Mouse (Mus musculus): Measurements from ENCODE around the gene Vsig4.

DNA sequence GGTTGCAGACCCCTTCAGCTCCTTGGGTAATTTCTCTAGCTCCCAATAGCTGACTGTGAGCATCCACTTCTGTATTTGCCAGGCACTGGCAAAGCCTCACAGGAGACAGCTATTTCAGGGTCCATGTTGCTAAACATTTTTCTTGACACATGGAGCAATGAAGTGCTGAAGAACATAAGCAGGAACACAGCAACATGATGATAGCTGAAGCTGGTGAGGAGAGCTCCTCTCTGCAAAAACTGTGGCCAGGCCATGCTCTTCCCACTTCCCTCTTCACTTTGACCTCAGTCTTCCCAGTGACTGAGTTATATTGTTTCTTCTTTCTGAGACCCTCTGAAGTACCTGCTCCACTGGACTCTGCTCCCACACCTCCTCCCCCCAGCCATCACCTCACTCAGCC is 67.8 kb downstream of the Vsig4 start:
- no peak for TF ChIP-seq POLR2A (IDR thresholded peaks at IDR 0.05; ENCODE audit: insufficient read length, low read depth)
- TF ChIP-seq USF1 (IDR thresholded peaks at IDR 0.05; ENCODE audit: low read depth), result no peak
- no peak for TF ChIP-seq TCF3 (IDR thresholded peaks at IDR 0.05; ENCODE audit: insufficient read length, low read depth)
- TF ChIP-seq MAX (IDR thresholded peaks at IDR 0.05; ENCODE audit: low read depth), result no peak
- no peak for TF ChIP-seq CEBPB (IDR thresholded peaks at IDR 0.05; ENCODE audit: insufficient read depth, poor library complexity, severe bottlenecking)
- no peak for TF ChIP-seq MYOD1 (IDR thresholded peaks at IDR 0.05; ENCODE audit: control insufficient read depth in 1 of 3, insufficient read length in 2 of 3, low read depth in 2 of 3)
- TF ChIP-seq TCF12 (IDR thresholded peaks at IDR 0.05; ENCODE audit: insufficient read depth, poor library complexity, severe bottlenecking), result no peak
- no peak for TF ChIP-seq E2F4 (IDR thresholded peaks at IDR 0.05; ENCODE audit: insufficient read depth)
- no peak for TF ChIP-seq MYOG (IDR thresholded peaks at IDR 0.05; ENCODE audit: control insufficient read depth in 1 of 3, insufficient read depth in 1 of 3, insufficient read length in 2 of 3, low read depth in 2 of 3)
- no peak for TF ChIP-seq POLR2AphosphoS2 (IDR thresholded peaks at IDR 0.05; ENCODE audit: insufficient read length, low read depth)
